Mouse (Mus musculus) bone marrow, adult 2 months (tissue): ENCODE results near the gene Slc22a14. TPM values are rescaled to one million over a fixed set of nuclear protein-coding genes. Genes with fewer than 3 reads are reported as not detected.

ENCODE experiments used
- H3K27ac ChIP-seq: fragments of 200-500 bp; 2 replicates; pipeline ENCODE4 v1.5.1; 2012; ENCODE audit warnings: low read depth, mild to moderate bottlenecking, control low read depth, inconsistent platforms, low read length; ENCODE audit not compliant: control insufficient read depth, poor library complexity, insufficient read depth
- H3K4me1 ChIP-seq: fragments of 200-500 bp; 2 replicates; pipeline ENCODE4 v1.6.1; 2011; ENCODE audit warnings: low read length; ENCODE audit not compliant: control insufficient read depth, insufficient read depth
- H3K4me3 ChIP-seq: fragments of 200-500 bp; replicated peaks from 2 replicates; pipeline ENCODE3; 2011; ENCODE audit warnings: mild to moderate bottlenecking, low read depth, low read length, control low read depth; ENCODE audit not compliant: control insufficient read depth
- CTCF ChIP-seq: fragments of 200-500 bp; IDR thresholded peaks from 2 replicates; pipeline ENCODE4 v1.5.1; 2011; ENCODE audit warnings: low read length, control low read depth; ENCODE audit not compliant: control insufficient read depth, insufficient read depth
- POLR2A ChIP-seq: fragments of 200-500 bp; IDR thresholded peaks from 2 replicates; pipeline ENCODE4 v1.6.1; 2011; ENCODE audit warnings: low read depth, mild to moderate bottlenecking, control low read depth, low read length, borderline replicate concordance; ENCODE audit not compliant: control insufficient read depth
- WGBS: fragments of 180-500 bp; shearing (Covaris S2); methylation state at CpG from one replicate; pipeline ENCODE4 v1.1.7; 2018; 5-methylcytosine and 5-hydroxymethylcytosine counted together
- polyA plus RNA-seq: library from polyadenylated mRNA; stranded (reverse); fragments of >200 nt; gene quantifications from 2 replicates; pipeline ENCODE4 v1.2.4, GENCODE M21; 2011; ENCODE audit warnings: low replicate concordance; ENCODE audit not compliant: missing spikeins, insufficient read depth, insufficient read length

Slc22a14 gene
- polyA plus RNA-seq, 1 experiment: 8.0 TPM

GRCm38 (mm10) chr9:119158861-119159260 lies 206.5 kb downstream of the Slc22a14 start, which contains the start of gene Gm47289:
Gene Gm47289 (plus strand): TSS chr9:119159161.
- H3K4me3 ChIP-seq: no peak within 1 kb of the TSS
- H3K4me1 ChIP-seq: no peaks in the 10 kb centered on the region
- 50% methylated on average over 4 of the region's 4 CpGs for WGBS
- H3K27ac ChIP-seq: no peak within 1 kb of the TSS
- TF ChIP-seq POLR2A (no peak), CTCF (no peak)

GRCm38 (mm10) chr9:119156278-119157201 lies 208.8 kb downstream of the Slc22a14 start, which contains the start of gene Acaa1b:
Gene Acaa1b (minus strand): TSS chr9:119157093.
- WGBS: 2% methylated on average over 65 of the region's 65 CpGs
- Histone ChIP-seq H3K4me1 (no peaks in the 10 kb centered on the region), H3K27ac (no peak within 1 kb of the TSS), H3K4me3 (no peak within 1 kb of the TSS)
- TF ChIP-seq CTCF (peak; percentile 44; the same call in 1 of the 2 replicates), POLR2A (no peak)

GRCm38 (mm10) chr9:119155826-119156225 lies 209.5 kb downstream of the Slc22a14 start:
- 44% methylated on average over 7 of the region's 7 CpGs for WGBS
- H3K4me3 ChIP-seq: no peak overlapping the region
- no peaks in the 10 kb centered on the region for H3K4me1 ChIP-seq
- H3K27ac ChIP-seq: no peak overlapping the region
- TF ChIP-seq CTCF: no peak
- no peak for TF ChIP-seq POLR2A

- no peak overlapping the region for H3K27ac ChIP-seq
- no peak for TF ChIP-seq POLR2A
- no peak for TF ChIP-seq CTCF
- WGBS: 67% methylated on average over 8 of the region's 8 CpGs
- no peak overlapping the region for H3K4me3 ChIP-seq
- no peaks in the 10 kb centered on the region for H3K4me1 ChIP-seq
Observed at GRCm38 (mm10) chr9:119155416-119155815, 209.9 kb downstream of the Slc22a14 start.

- 73% methylated on average over 2 of the region's 2 CpGs for WGBS
- H3K4me1 ChIP-seq: no peaks in the 10 kb centered on the region
- TF ChIP-seq CTCF (no peak), POLR2A (no peak)
- H3K4me3 ChIP-seq: no peak overlapping the region
- no peak overlapping the region for H3K27ac ChIP-seq
Observed at GRCm38 (mm10) chr9:119151751-119152150, 213.6 kb downstream of the Slc22a14 start.

- no peak for TF ChIP-seq CTCF
- TF ChIP-seq POLR2A: no peak
- WGBS: 30% methylated on average over 5 of the region's 5 CpGs
- H3K27ac ChIP-seq: no peak overlapping the region
- no peaks in the 10 kb centered on the region for H3K4me1 ChIP-seq
- no peak overlapping the region for H3K4me3 ChIP-seq
Observed at GRCm38 (mm10) chr9:119149601-119150000, 215.8 kb downstream of the Slc22a14 start.

- WGBS: 32% methylated on average over 13 of the region's 13 CpGs
- Histone ChIP-seq H3K4me3 (no peak overlapping the region), H3K4me1 (no peaks in the 10 kb centered on the region), H3K27ac (no peak overlapping the region)
- TF ChIP-seq CTCF: no peak
Observed at GRCm38 (mm10) chr9:119146098-119146770, 219.1 kb downstream of the Slc22a14 start.

GRCm38 (mm10) chr9:119145638-119146037 lies 219.7 kb downstream of the Slc22a14 start:
- H3K4me1 ChIP-seq: no peaks in the 10 kb centered on the region
- 74% methylated on average over 6 of the region's 6 CpGs for WGBS
- no peak overlapping the region for H3K27ac ChIP-seq
- TF ChIP-seq CTCF: no peak
- H3K4me3 ChIP-seq: no peak overlapping the region
